Mouse (Mus musculus) liver, embryonic 14.5 days (tissue): ENCODE measurements around the gene Smyd2. TPM values are rescaled to one million over a fixed set of nuclear protein-coding genes. Genes with fewer than 3 reads are reported as not detected.

ENCODE experiments used
- ATAC-seq: fragments of 200-750 bp; cut with Nextera tagmentation; 2 replicates; pipeline ENCODE4 v1.8.0; 2017; ENCODE audit warnings: moderate number of reproducible peaks, mild to moderate bottlenecking, moderate library complexity; ENCODE audit not compliant: insufficient read depth
- DNase-seq, 3 experiments: peaks; one replicate each; pipeline ENCODE4 v3.0.0-alpha.2; 2012 to 2013; ENCODE audit warnings: low read depth in 3 of 3, low spot score in 3 of 3
- H3K27ac ChIP-seq: fragments of 300-500 bp; sonication (generic); 2 replicates; pipeline ENCODE4 v1.5.1; 2014; ENCODE audit warnings: moderate library complexity, mild to moderate bottlenecking, control low read depth, inconsistent platforms
- H3K27me3 ChIP-seq: fragments of 300-500 bp; sonication (generic); 2 replicates; pipeline ENCODE4 v1.6.1; 2014; ENCODE audit warnings: mild to moderate bottlenecking, low read length, moderate library complexity; ENCODE audit not compliant: control insufficient read depth, insufficient read depth
- H3K36me3 ChIP-seq: fragments of 300-500 bp; sonication (generic); replicated peaks from 2 replicates; pipeline ENCODE4 v1.6.1; 2014; ENCODE audit warnings: low read depth; ENCODE audit not compliant: control insufficient read depth, insufficient read depth
- H3K4me1 ChIP-seq, 2 experiments: fragments of 200-500 bp in 1 of 2; fragments of 300-500 bp in 1 of 2; sonication (generic) in 1 of 2; replicated peaks; 2 replicates each; pipeline ENCODE4 v1.6.1; 2012 to 2014; ENCODE audit warnings: antibody characterized with exemption in 1 of 2, inconsistent platforms in 1 of 2, low read length in 1 of 2; ENCODE audit not compliant: control insufficient read depth in 2 of 2, insufficient read depth in 2 of 2
- H3K4me2 ChIP-seq: fragments of 300-500 bp; sonication (generic); 2 replicates; pipeline ENCODE4 v1.6.1; 2014; ENCODE audit warnings: low read depth, mild to moderate bottlenecking, control low read depth, moderate library complexity
- H3K4me3 ChIP-seq, 2 experiments: fragments of 200-500 bp in 1 of 2; fragments of 300-500 bp in 1 of 2; sonication (generic) in 1 of 2; 2 replicates each; pipeline ENCODE4 v1.5.1; 2012 to 2014; ENCODE audit warnings: low read depth in 2 of 2, low read length in 2 of 2, mild to moderate bottlenecking in 2 of 2, control low read depth in 1 of 2, inconsistent platforms in 1 of 2, moderate library complexity in 1 of 2; ENCODE audit not compliant: insufficient read depth in 1 of 2
- H3K9ac ChIP-seq: fragments of 300-500 bp; sonication (generic); replicated peaks from 2 replicates; pipeline ENCODE4 v1.6.1; 2014; ENCODE audit warnings: mild to moderate bottlenecking, control low read depth, moderate library complexity
- H3K9me3 ChIP-seq: fragments of 300-500 bp; sonication (generic); 2 replicates; pipeline ENCODE4 v1.6.1; 2016; ENCODE audit warnings: low read length, mixed read lengths; ENCODE audit not compliant: control insufficient read depth
- CTCF ChIP-seq: IDR thresholded peaks from 2 replicates; pipeline ENCODE4 v1.5.1; 2016; ENCODE audit warnings: antibody characterized with exemption, low read depth, control low read depth
- EP300 ChIP-seq: IDR thresholded peaks from 2 replicates; pipeline ENCODE4 v1.6.1; 2016; ENCODE audit warnings: antibody characterized with exemption, low read depth
- WGBS: fragments of 180-500 bp; shearing (Covaris S2); extraction: QIAGEN DNeasy Blood & Tissue Kit; methylation state at CpG from one replicate; pipeline ENCODE4 v1.1.7; 2014; ENCODE audit not compliant: insufficient replicate concordance; 5-methylcytosine and 5-hydroxymethylcytosine counted together
- polyA plus RNA-seq, 2 experiments: library from polyadenylated mRNA; depleted of rRNA in 1 of 2; stranded (reverse) in 1 of 2; unstranded in 1 of 2; fragments of >200 nt; fragmentation: Nextera tagmentation in 1 of 2; extraction: Ambion mirVana in 1 of 2; gene quantifications; 2 replicates each; pipeline versions ENCODE4 v1.2.1 to v1.2.3; 2012 to 2014

Gene Smyd2
- polyA plus RNA-seq, 2 experiments: 24.8 to 27.7 TPM

GRCm38 (mm10) chr1:189951861-189952260, 29.7 kb upstream of the Smyd2 start:
- ATAC-seq (no peak), DNase-seq (no peak)
- TF ChIP-seq EP300 (no peak), CTCF (no peak)
- Histone ChIP-seq H3K9me3 (no peaks in the 10 kb centered on the region), H3K4me1 (no peaks in the 10 kb centered on the region), H3K27me3 (no peaks in the 10 kb centered on the region), H3K4me3 (no peak overlapping the region), H3K4me2 (no peak overlapping the region), H3K27ac (no peak overlapping the region), H3K36me3 (no peaks in the 10 kb centered on the region), H3K9ac (no peak overlapping the region)
- 65% methylated on average over 6 of the region's 6 CpGs for WGBS

- Histone ChIP-seq H3K36me3 (no peaks in the 10 kb centered on the region), H3K9me3 (no peaks in the 10 kb centered on the region), H3K27me3 (no peaks in the 10 kb centered on the region), H3K4me1 (no peaks in the 10 kb centered on the region), H3K4me3 (no peak overlapping the region), H3K27ac (no peak overlapping the region), H3K4me2 (no peak overlapping the region), H3K9ac (no peak overlapping the region)
- WGBS: 66% methylated on average over 8 of the region's 8 CpGs
- DNase-seq (no peak), ATAC-seq (no peak)
- TF ChIP-seq EP300: no peak
- TF ChIP-seq CTCF: no peak
These were observed 25.2 kb upstream of the Smyd2 start for GRCm38 (mm10) chr1:189947411-189947810.

GRCm38 (mm10) chr1:189946126-189946525, 24.0 kb upstream of the Smyd2 start:
- H3K27me3 ChIP-seq: no peaks in the 10 kb centered on the region
- H3K9me3 ChIP-seq: no peaks in the 10 kb centered on the region
- no peaks in the 10 kb centered on the region for H3K36me3 ChIP-seq
- H3K27ac ChIP-seq: no peak overlapping the region
- H3K9ac ChIP-seq: no peak overlapping the region
- 47% methylated on average over 8 of the region's 8 CpGs for WGBS
- H3K4me1 ChIP-seq: no peaks in the 10 kb centered on the region
- TF ChIP-seq EP300 (no peak), CTCF (no peak)
- DNase-seq (no peak), ATAC-seq (no peak)
- H3K4me3 ChIP-seq: no peak overlapping the region
- no peak overlapping the region for H3K4me2 ChIP-seq

GRCm38 (mm10) chr1:189941786-189942185, 19.6 kb upstream of the Smyd2 start:
- Histone ChIP-seq H3K27ac (no peak overlapping the region), H3K9me3 (no peaks in the 10 kb centered on the region), H3K4me3 (no peak overlapping the region)

GRCm38 (mm10) chr1:189936436-189937105, 14.4 kb upstream of the Smyd2 start:
- H3K9ac ChIP-seq: no peak overlapping the region
- ATAC-seq (no peak), DNase-seq (no peak)
- TF ChIP-seq EP300 (no peak), CTCF (no peak)
- H3K4me3 ChIP-seq: no peak overlapping the region
- no peaks in the 10 kb centered on the region for H3K36me3 ChIP-seq
- WGBS: 47% methylated on average over 10 of the region's 10 CpGs
- H3K4me2 ChIP-seq: no peak overlapping the region
- peaks cover 0 to 10% of the 10 kb centered on the region in 2 experiments; a peak in 3 of 4 replicates for H3K4me1 ChIP-seq
- H3K27ac ChIP-seq: no peak overlapping the region
- no peaks in the 10 kb centered on the region for H3K9me3 ChIP-seq
- H3K27me3 ChIP-seq: no peaks in the 10 kb centered on the region

More at GRCm38 (mm10) chr1:189941786-189942185, 19.6 kb upstream of the Smyd2 start:
- no peak overlapping the region for H3K9ac ChIP-seq
- no peak overlapping the region for H3K4me2 ChIP-seq
- ATAC-seq: no peak
- no peaks in the 10 kb centered on the region for H3K27me3 ChIP-seq
- H3K36me3 ChIP-seq: no peaks in the 10 kb centered on the region
- no peak for DNase-seq
- no peaks in the 10 kb centered on the region for H3K4me1 ChIP-seq
- 64% methylated on average over 5 of the region's 5 CpGs for WGBS
- no peak for TF ChIP-seq CTCF
- TF ChIP-seq EP300: no peak
